Mouse (Mus musculus) E14TG2a.4 (cell line): Measurements from ENCODE around the gene Napepld.
"Not testable (repeated sequence)": the region's sequence is repeated elsewhere in the genome, so short reads cannot be mapped to it uniquely, and the experiment has no call there.

Experiments
- H3K27me3 ChIP-seq: 2 replicates; pipeline ENCODE4 v1.6.1; 2014; ENCODE audit warnings: low read length, control low read depth; ENCODE audit not compliant: insufficient read depth
- H3K36me3 ChIP-seq: 2 replicates; pipeline ENCODE4 v1.6.1; 2014; ENCODE audit warnings: low read length, control low read depth; ENCODE audit not compliant: insufficient read depth
- H3K4me1 ChIP-seq: replicated peaks from 2 replicates; pipeline ENCODE4 v1.6.1; 2014; ENCODE audit warnings: low read depth, low read length, control low read depth
- H3K4me3 ChIP-seq: replicated peaks from 2 replicates; pipeline ENCODE4 v1.5.1; 2014; ENCODE audit warnings: mild to moderate bottlenecking, low read length
- H3K9me3 ChIP-seq: 2 replicates; pipeline ENCODE4 v1.6.1; 2014; ENCODE audit warnings: low read length, control low read depth
- CTCF ChIP-seq: conservative IDR thresholded peaks from 2 replicates; pipeline ENCODE4 v1.5.1; 2014; ENCODE audit warnings: low read length
- NANOG ChIP-seq: IDR thresholded peaks from 2 replicates; pipeline ENCODE4 v1.6.1; 2014; ENCODE audit warnings: borderline replicate concordance, low read length, mixed read lengths
- POU5F1 ChIP-seq: IDR thresholded peaks from 2 replicates; pipeline ENCODE4 v1.6.1; 2014; ENCODE audit warnings: low read length, borderline replicate concordance

Gene Napepld

GRCm38 (mm10) chr5:21718546-21718945 lies 17.4 kb upstream of the Napepld start:
- TF ChIP-seq POU5F1: no peak
- TF ChIP-seq CTCF: no peak
- TF ChIP-seq NANOG: no peak
- H3K36me3 ChIP-seq: no peaks in the 10 kb centered on the region

GRCm38 (mm10) chr5:21717165-21717715 lies 16.0 kb upstream of the Napepld start:
- H3K4me1 ChIP-seq: peaks cover 69% of the 10 kb centered on the region
- peak overlapping the region; percentile 45 for H3K4me3 ChIP-seq
- no peak for TF ChIP-seq POU5F1
- no peak for TF ChIP-seq NANOG
- no peak for TF ChIP-seq CTCF
- no peaks in the 10 kb centered on the region for H3K9me3 ChIP-seq
- peaks cover 5% of the 10 kb centered on the region for H3K27me3 ChIP-seq
- H3K36me3 ChIP-seq: no peaks in the 10 kb centered on the region

More at GRCm38 (mm10) chr5:21718546-21718945, 17.4 kb upstream of the Napepld start:
- H3K4me1 ChIP-seq: peaks cover 72% of the 10 kb centered on the region
- peak overlapping the region; percentile 30 for H3K4me3 ChIP-seq
- H3K9me3 ChIP-seq: no peaks in the 10 kb centered on the region
- H3K27me3 ChIP-seq: 0 out of 2 replicates have a peak, but pooled peaks cover 2% of the 10 kb centered on the region

- Histone ChIP-seq H3K4me3 (no peak overlapping the region), H3K4me1 (peaks cover 50% of the 10 kb centered on the region), H3K9me3 (no peaks in the 10 kb centered on the region), H3K27me3 (peaks cover 19% of the 10 kb centered on the region), H3K36me3 (no peaks in the 10 kb centered on the region)
- TF ChIP-seq NANOG: no peak
- no peak for TF ChIP-seq CTCF
- no peak for TF ChIP-seq POU5F1
Measured at GRCm38 (mm10) chr5:21714447-21714846, 13.3 kb upstream of the Napepld start.

GRCm38 (mm10) chr5:21712127-21712715 lies 11.0 kb upstream of the Napepld start:
- no peak for TF ChIP-seq POU5F1
- no peak for TF ChIP-seq CTCF
- no peak for TF ChIP-seq NANOG
- Histone ChIP-seq H3K27me3 (peaks cover 19% of the 10 kb centered on the region), H3K4me1 (peaks cover 27% of the 10 kb centered on the region), H3K4me3 (peak overlapping the region; percentile 51; the same call in 1 of the 2 replicates), H3K9me3 (no peaks in the 10 kb centered on the region), H3K36me3 (no peaks in the 10 kb centered on the region)

- H3K36me3 ChIP-seq, H3K9me3 ChIP-seq, H3K4me3 ChIP-seq: not testable (repeated sequence)
- Histone ChIP-seq H3K4me1 (peaks cover 15% of the 10 kb centered on the region), H3K27me3 (peaks cover 17% of the 10 kb centered on the region)
Measured at GRCm38 (mm10) chr5:21708011-21708410, 6.8 kb upstream of the Napepld start.

- H3K4me1 ChIP-seq: peaks cover 9% of the 10 kb centered on the region
- no peaks in the 10 kb centered on the region for H3K9me3 ChIP-seq
- peaks cover 9% of the 10 kb centered on the region for H3K27me3 ChIP-seq
- H3K4me3 ChIP-seq: no peak overlapping the region
- no peaks in the 10 kb centered on the region for H3K36me3 ChIP-seq
- no peak for TF ChIP-seq NANOG
- no peak for TF ChIP-seq CTCF
- no peak for TF ChIP-seq POU5F1
Measured at GRCm38 (mm10) chr5:21706546-21706945, 5.3 kb upstream of the Napepld start.

- no peaks in the 10 kb centered on the region for H3K27me3 ChIP-seq
- H3K9me3 ChIP-seq: no peaks in the 10 kb centered on the region
- TF ChIP-seq POU5F1 (no peak), NANOG (no peak), CTCF (no peak)
- no peaks in the 10 kb centered on the region for H3K36me3 ChIP-seq
- H3K4me1 ChIP-seq: peaks cover 14% of the 10 kb centered on the region
- H3K4me3 ChIP-seq: no peak overlapping the region
Measured at GRCm38 (mm10) chr5:21703708-21704107, 2.5 kb upstream of the Napepld start.

GRCm38 (mm10) chr5:21702873-21703475 lies 1.8 kb upstream of the Napepld start:
- Histone ChIP-seq H3K27me3 (no peaks in the 10 kb centered on the region), H3K9me3 (no peaks in the 10 kb centered on the region), H3K36me3 (no peaks in the 10 kb centered on the region), H3K4me1 (peaks cover 14% of the 10 kb centered on the region), H3K4me3 (no peak overlapping the region)
- TF ChIP-seq POU5F1: no peak
- TF ChIP-seq NANOG: no peak
- no peak for TF ChIP-seq CTCF

GRCm38 (mm10) chr5:21702009-21702364 lies 791 bp upstream of the Napepld start:
- Histone ChIP-seq H3K4me1 (peaks cover 14% of the 10 kb centered on the region), H3K9me3 (no peaks in the 10 kb centered on the region), H3K36me3 (no peaks in the 10 kb centered on the region), H3K4me3 (peak overlapping the region; percentile 90), H3K27me3 (no peaks in the 10 kb centered on the region)
- TF ChIP-seq POU5F1 (no peak), NANOG (no peak), CTCF (no peak)
